Mouse (Mus musculus) urinary bladder, adult 18-20 months (tissue): ENCODE data around the gene Hoxa7.

Experiments
- DNase-seq, 2 experiments: peaks; one replicate each; pipeline ENCODE4 v3.0.0; 2022; ENCODE audit warnings: low spot score in 2 of 2, mixed read lengths in 2 of 2

Gene Hoxa7

DNA sequence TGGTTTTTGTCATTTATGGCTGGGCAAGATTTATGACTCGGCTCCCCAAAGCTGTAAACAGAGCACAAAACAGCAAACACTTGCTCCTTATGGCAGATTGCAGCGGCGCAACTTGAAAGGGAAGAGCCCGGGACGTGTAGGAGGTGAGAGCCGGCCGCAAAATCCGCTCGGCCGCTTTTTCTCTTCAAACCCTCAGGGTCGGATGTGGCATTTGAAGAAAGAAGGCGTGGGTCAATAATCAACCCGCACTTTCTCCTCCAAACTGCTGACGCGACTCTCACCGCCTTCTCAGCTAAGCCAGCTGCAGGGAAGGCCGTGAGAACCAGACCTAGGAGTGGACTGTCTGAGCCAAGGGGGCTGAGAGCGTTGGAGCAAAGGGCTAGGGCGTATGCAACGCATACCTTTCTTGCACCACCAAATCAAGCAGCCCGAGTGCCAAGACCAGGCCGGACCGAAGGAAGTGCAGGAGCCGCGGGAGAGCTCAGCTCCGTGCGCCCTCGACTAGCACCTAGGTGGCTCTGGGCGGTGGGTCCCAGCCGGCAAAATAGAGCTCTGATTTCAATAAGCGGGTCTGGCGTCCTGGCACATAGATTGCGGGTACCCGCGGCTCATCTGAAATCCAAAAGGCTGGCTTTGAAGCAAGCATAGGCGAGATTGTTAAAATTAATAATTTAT is 44.5 kb downstream of the Hoxa7 start, which contains the start of gene 5730596B20Rik:
Gene 5730596B20Rik, plus strand, starts transcription at position 438 of the 675 bp plus-strand sequence.
- no peak for DNase-seq

DNA sequence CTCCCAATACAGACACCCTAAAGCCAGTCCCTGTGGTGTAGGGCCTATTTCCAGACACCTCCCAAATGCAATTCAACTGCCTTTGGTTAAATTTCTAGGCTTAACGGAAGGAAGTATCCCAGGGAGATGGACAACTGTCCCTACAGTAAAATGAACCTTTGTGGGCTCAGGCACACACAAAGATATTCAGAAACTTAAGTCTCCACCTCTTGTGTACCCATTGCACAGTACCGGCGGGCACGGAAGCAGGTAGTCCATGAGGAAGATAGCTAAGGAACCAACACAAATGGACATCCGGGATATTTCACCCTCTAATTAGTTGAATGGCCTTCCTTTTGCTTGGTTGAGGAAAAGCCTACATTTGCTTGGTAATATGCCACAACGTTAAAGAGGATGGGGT is 45.3 kb downstream of the Hoxa7 start:
- DNase-seq = no peak

DNA sequence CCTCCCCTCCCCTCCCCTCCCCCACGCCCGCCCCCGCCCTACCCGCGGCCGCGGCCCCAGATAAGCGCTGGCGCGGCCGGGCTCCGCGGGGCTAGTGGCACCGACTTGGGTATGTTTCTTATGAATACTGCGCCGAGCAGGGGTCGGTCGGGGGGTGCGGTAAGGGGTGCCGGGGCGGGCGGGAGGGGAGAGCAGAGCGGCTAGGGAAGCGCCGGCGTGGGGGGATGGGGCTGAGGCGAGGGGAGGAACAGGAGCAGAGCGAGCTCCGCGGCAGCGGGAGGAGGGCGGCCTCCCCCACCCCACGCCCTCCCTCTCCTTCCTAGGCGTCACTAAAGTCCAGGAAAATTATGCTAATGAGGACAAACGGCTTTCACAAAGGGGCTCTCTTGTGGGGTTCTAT is 45.8 kb downstream of the Hoxa7 start:
- DNase-seq = no peak

DNA sequence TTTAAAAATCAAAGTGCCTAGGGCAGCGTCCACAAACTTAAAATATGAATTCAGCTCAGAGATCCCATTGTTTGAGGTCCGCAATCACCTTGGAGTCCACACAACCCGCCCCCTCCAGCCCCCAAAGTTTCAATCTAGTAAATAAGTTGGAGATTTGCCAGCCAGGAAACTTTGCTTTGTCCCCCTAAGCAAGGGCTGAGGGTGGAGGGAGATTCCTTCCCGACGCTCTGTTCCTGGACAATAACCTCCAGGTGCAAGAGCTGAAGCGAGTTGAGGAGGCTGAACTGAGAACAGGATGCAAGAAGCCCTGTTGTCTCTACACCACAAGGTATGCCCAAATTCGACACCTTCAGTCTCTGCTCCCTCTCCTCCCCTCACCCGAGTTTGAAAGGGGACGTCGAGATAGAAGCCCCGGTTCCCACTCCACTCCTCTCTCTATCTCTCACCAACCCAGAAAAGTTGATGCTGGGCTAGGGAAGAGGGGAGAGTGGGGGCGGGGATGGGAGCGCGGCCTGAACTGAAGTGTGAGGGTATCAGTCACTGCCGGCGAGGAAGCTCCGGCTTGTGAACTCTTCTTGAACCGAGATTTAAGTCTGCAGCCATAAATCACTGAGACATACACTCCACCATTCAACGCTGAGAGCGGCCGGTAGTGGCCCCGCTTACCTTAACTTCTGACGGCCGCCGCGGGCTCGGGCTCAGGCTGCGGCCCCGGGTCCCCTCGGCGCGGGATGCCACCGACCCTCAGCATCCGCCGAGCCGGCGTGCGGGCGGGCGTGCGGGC is 46.5 kb downstream of the Hoxa7 start:
- no peak for DNase-seq

DNA sequence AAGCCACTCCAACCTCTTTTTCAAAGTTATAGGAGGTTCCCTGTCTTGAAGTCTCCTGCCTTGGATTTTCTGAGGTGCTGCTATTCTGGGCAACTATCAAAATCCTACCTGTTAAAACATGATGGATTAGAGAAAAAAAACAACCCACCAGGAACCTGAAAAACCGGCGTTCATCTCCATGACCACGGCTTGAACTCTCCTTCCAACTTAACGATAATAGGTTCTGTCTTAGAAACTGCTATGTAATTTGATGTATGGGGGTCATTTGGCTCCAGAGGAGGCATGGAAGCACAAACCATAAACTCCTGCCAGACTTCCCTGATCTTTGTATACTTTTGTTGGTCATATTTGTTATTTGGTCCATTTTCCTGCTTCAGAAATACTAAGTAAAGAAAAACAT is 48.0 kb downstream of the Hoxa7 start:
- DNase-seq = no peak

DNA sequence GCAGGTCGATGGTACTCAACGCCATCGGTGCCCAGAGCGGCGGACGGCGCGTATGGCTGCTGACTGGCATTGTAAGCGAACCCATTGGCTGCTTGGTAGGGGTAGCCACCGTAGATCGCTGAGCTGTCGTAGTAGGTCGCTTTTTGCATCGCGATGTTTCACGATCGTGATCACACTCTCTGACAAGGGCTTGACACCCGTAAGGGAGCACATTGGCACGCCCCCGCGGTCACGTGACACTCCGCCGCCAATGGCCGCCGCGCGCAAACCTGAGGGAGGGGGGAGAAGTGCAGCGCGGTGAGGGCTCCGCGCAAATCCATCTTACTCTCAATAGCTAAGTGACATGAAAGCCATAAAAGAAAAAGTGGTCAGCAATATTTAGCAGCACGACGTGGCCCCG is 49.2 kb downstream of the Hoxa7 start:
- DNase-seq = peak; percentile 52 to 57

DNA sequence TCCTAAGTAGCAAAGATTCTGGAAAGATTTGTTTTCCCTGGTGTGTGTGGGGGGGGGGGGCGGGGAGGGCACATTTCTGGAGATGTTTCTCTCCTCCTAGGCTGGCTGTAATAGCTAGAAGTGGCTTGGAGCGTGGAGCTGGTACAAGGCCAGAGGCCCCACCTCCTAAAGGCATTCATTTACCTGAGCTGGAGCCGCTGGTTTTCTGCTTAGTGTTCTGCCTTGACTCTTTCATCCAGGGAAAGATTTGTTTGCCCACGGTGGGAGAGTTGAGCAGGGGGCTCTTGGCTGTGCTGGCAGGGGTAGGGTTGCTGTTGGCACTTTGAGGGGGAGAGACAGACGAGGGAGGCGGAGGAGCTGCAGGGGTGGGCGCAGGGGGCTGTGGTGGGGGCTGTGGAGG is 49.7 kb downstream of the Hoxa7 start:
- DNase-seq = no peak

DNA sequence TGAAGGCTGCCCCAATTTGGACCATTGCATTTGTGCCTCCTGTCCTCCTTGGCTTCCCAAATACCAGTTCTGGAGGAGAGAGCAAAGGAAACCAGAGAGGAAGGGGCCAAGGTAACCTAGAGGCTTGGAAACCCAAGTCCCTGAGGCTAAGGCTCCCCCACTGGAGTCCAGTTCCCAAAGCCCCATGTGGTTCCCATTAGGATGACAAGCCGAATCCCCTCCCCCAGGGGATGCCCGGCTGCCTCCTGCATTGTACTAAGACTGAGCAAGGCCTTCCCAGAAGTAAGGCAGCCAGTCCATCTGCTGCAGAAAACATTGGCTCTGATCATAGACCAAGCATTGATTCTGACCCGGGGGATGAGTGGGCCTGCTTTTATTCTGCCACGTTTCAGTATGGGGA is 50.3 kb downstream of the Hoxa7 start:
- DNase-seq = no peak

DNA sequence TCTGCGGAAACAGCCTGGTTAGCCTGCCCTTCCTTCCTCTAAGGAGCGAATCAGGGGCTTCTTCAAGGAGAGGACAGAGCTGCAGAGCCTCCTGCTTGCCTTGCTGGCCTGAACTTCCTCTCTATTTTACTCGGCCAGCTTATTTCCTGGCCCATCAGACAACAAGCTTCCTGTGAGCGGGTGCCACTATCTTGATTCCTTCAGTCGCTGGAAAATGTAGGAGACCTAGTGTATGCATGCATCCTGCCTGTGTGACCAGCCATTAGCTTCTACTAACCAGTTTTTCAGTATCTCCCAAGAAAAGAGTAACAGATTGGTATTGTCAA is 50.8 kb downstream of the Hoxa7 start:
- no peak for DNase-seq

DNA sequence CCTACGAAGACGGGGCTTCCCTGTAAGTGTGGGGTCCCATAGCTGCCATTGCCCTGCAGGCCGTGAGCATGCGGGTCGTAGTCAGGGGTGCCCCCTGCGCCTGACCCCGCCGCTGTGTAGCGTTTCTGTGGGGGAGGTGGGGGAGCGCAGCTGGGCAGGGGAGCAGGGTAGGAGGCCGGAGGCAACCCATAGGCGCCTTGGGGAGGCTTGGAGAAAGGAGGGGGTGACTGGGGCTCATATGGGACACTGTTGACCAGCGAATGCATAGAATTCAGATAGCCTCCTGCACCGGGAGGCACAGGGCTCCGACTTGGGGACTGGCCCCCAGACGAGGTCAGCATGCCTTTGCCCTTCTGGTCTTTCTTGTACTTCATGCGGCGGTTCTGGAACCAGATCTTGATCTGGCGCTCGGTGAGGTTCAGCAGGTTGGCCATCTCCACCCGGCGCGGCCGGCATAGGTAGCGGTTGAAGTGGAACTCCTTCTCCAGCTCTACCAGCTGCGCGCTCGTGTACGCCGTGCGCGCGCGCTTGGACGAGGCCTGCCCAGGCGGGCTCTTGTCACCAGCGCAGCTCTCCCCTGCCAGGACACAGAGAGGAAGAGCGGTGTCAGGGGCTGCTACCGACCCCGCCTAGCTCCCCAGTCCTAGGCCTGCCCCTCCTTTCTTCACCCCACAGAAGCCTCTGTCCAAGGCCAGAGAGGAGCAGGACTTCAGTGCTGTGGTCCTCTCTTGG is 51.3 kb downstream of the Hoxa7 start:
- no peak for DNase-seq

DNA sequence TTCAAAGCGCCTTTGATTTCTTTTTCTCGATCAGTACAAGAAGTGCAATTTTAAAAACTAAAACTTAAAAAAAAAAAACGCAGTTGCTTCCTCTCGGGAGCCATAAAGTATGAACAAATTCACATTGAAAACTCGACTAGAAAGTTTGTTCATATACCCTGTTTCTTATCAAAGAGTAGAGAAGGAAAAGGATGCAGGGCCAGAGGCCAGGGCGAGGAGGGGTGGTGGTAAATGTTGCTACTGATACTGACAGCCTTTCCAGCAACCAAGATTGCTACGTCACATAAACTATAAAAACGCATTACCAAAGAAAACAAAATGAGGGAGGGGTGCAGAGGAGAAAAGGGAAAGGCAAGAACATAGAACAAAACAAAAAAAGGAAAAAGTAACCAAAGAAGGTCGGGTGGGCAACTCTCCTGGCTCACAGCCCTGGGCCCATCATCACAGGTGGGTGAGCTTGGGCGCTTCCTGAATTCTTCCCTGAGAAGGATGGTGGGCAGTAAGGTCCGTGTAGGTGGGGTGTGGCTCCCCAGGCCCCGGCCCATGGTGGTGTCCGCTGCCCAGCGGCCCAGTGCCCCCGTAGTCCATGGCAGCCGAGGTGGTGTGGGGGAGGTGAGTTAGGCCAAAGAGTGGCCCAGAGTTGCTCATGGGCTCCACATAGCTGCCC is 52.0 kb downstream of the Hoxa7 start:
- no peak for DNase-seq

DNA sequence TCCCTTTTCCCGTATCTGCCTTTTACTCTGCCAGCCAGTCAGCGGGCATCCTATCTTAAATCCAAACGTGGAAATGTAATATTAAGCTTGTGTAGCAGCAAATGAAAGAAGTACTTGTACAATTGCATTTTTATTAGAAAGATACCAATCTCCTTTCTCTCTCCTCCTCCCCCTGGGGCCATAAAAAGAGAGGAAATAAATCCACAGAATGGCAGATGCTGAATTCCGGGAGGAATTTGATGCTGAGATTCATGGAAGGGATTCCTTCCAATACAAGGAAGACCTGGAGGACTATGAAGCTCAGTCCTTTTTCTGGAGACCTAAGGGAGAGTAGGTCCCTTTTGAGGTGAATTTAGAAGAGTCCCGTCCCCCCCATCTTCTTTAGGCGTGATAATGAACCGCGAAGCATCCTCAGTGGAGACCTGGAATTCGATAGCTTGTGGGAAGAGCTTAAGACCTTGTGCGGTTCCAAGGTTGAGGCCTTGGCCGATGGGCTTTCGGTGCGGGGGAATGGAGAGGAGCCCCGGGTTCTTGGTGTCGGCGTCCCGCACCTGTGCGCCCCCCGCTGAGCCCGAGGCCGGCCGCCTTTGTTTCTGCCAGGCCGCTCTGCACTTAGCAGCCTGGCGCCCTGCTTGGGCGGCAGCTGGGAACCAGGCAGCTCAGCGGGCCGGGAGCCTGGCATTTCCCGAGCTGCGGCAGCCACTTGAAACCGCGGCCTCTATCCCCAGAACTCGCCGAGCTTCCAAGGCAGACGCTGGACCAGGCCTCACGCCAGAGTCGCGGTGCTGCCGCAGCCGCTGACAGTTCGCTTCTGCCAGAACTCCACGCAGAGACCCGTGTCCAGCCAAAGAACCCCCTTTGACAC is 53.2 kb downstream of the Hoxa7 start:
- DNase-seq = no peak

DNA sequence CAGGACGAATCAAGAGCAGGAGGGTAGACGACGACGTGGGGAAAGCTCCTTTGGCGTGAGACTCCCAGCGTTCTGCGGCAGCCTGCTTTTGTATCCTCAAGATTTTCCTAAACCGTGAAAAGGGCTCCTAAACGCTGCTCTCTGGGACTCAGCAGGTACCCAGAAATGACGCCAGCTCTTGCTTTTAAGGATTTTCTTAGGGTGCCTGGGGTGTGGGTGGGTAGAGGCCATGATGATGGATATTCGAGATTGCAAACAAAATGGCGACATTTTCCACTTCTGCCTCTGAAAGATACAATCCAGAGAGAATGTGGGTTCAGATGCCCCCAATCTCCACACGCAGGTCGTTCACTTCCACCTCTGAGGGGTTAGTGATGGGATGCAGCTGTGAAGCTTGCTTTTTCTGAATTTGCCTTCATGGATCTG is 53.9 kb downstream of the Hoxa7 start:
- no peak for DNase-seq

DNA sequence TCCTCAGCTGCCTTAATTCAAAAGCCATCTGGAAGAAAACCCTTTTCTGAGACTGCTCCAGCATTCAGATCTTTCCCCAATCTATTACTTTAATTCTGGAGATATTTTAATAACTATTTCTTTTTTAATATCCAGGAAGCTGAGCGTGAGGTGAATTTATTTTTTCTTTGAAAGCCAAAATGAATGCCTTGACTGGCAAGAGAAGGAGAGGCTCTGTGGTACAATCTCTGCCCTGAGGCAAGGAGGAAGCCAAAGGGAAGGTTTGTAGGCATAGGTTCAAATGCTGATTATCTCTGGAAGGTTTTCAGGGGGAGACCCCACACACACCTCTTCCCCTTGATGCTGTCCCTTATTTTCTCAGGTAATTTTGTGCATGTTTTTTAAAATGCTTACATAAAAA is 54.5 kb downstream of the Hoxa7 start:
- no peak for DNase-seq

DNA sequence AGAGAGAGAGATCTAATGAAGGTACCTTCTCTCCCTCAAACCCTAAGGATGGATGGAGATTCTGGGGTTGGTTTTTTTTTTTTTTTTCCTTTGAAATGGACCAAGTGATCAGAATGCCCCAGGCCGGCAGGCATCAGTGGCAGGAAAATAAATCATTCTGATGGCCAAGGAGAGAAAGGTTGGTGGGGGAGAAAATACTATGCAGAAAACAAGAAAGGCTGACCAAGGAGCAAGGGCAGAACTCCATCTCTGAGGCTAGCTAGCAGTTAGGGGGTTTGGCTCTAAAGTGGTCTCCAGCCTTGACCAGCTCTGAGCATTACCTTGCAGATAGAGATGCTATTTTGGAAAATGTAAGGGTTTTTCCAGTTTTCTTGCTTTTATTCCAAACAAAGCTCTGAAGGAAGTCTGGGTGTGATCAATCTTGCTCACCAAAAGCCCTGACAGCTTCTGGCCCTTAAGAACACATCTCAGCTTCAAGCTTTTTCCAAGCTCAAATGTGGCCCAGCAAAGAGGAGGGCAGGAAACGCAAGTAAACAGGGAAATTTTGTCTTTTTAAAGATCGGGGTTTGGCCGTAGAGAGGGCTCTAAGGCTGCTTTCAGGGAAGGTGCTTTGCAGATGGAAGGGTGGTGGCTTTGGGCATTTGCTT is 55.1 kb downstream of the Hoxa7 start:
- no peak for DNase-seq

DNA sequence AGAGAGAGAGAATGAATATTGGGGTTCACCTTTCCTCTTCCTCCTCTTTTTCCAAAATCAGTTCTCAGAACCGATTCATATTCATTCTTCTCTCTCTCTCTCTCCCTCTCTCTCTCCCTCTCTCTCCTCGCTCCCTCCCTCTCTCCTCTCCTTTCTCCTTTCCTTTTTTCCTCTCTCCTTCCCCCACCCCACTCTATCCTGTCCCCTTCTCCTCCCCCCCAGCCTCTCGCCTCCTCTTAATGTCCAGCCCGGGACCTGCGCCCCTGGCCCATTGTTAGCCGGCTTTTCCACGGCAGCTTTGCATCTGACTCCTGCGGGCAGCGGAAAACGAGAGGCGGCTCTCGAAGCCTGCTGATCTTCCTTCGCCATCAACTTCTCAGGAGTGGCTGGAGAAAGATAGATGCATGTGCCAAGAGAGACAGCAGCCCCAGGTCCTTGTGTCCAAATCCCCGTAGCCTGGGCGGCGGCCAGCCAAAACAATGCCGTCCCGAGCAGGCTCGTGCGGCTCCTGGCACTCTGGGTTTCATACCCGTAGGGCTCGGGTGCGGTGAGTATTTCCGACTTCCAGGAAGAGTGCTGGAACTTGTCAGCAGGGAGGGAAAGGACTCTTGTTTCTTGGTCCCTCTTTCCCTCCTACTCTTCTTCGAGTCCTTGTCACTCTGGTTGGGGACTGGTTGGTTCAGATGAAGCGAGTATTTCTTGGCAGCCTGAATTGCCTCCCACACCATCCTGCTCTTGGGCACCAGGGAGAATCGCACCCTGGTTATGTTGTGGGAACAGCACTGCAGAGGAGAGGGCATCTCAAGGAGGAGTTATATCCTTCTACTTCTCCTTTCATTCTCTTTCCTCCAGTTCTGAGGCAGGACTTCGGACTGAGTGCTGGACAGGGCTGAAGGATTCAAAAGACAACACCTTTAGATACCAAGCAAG is 55.9 kb downstream of the Hoxa7 start:
- no peak for DNase-seq

DNA sequence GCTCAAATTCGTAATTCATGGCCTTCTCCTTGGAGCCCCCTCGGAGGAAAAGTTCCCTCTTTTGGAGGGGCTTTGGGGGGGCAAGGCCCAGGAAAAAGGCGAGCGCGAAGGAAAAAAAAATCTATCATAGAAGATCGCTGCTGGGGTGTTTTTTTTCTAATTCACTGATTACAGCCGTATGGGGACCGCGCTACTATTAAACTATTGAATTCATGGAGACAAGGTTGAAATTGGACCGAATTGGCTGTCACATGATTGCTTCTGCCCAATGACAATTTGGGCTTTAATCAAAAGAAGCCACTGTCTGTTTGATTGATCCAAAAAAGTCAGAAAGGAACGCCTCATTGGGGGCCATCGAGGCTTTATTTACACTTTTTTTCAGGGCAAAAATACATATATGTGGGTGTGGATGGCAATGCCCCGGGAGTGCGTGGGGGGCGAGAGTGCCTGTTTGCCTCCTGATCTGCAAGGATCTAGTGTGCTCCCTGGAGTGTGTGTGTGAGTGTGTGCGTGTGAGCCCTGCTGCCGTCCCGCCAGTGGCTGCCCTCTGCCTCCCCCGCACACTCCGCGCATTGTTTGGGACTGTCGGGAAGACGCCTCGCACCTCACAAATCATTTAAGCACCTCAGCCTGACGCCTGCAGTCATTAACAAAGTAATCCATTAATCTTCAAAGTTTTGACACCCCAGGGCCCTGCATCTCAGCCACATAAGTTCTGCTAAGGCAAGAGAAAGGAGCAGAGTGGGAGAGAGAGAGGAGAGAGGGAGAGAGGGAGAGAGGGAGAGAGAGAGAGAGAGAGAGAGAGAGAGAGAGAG is 56.8 kb downstream of the Hoxa7 start, which contains the start of gene Hoxa2:
Gene Hoxa2, minus strand, starts transcription at position 206 of the 815 bp plus-strand sequence.
- DNase-seq = no peak
